Comparison of ENCODE assay signal across 8 mouse cellular contexts in the genomic region with DNA sequence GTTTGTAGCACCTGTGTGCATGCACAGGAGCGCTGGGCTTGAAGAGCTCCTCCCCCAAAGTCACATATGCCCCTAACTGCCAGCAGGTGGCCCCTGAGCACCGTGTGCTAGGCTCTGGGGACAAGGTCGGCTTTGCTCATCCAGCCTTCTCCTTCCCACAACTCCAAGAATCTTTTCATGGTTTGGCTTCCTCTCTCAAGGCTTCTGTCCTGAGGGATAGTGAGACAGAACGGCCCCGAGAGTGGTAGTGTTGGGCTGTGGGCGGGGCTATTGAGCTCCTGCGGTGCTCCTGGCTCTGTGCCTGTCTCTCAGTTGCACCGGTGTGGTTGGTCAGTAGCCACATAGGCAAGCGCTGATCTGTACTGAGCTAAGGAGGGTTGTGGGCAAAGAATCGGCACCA.
A peak's percentile ranks its signal among the peaks of the same experiment; 100 is the strongest.
DNase-seq lines count a peak whose midpoint lies in the region; ATAC-seq lines count a peak whose summit lies in the region.

No protein-coding gene starts in this region.

- intact Hi-C loops in gastrocnemius, postnatal 14 days (cut with DNase I; ENCODE audit: low total_unique reads): loop anchor here (5.0 kb wide), 1 partner anchor 1311 kb away; no protein-coding TSS in a partner anchor

- H3K36me3 ChIP-seq in limb, embryonic 11.5 days (ENCODE audit: control insufficient read depth, insufficient read depth, low read length): no peaks in the 10 kb centered on the region
- H3K36me3 ChIP-seq in midbrain, embryonic 13.5 days: no peaks in the 10 kb centered on the region
- H3K36me3 ChIP-seq in stomach, embryonic 15.5 days: no peaks in the 10 kb centered on the region

- WGBS in limb, embryonic 11.5 days: 14% methylated on average over 10 of the region's 10 CpGs
- WGBS in midbrain, embryonic 13.5 days: 15% methylated on average over 10 of the region's 10 CpGs
- WGBS in stomach, embryonic 15.5 days: 10% methylated on average over 10 of the region's 10 CpGs

- no peaks in the 10 kb centered on the region for H3K9me3 ChIP-seq in limb, embryonic 11.5 days (ENCODE audit: control insufficient read depth, low read length)
- H3K9me3 ChIP-seq in midbrain, embryonic 13.5 days: no peaks in the 10 kb centered on the region
- no peaks in the 10 kb centered on the region for H3K9me3 ChIP-seq in stomach, embryonic 15.5 days

- H3K4me3 ChIP-seq in limb, embryonic 11.5 days (ENCODE audit: low read depth, low read length): no peak overlapping the region; the same call in 1 of the 2 replicates
- 0 out of 2 replicates have a peak overlapping the region, but pooled peaks have one; percentile 3 for H3K4me3 ChIP-seq in midbrain, embryonic 13.5 days (replicated peaks)
- peak overlapping the region; percentile 21; the same call in 1 of the 2 replicates for H3K4me3 ChIP-seq in stomach, embryonic 15.5 days (replicated peaks)

- no peaks in the 10 kb centered on the region for H3K27me3 ChIP-seq in limb, embryonic 11.5 days (ENCODE audit: control insufficient read depth, insufficient read depth, low read length)
- no peaks in the 10 kb centered on the region for H3K27me3 ChIP-seq in midbrain, embryonic 13.5 days
- no peaks in the 10 kb centered on the region for H3K27me3 ChIP-seq in stomach, embryonic 15.5 days (replicated peaks)

- H3K27ac ChIP-seq in limb, embryonic 11.5 days (replicated peaks; ENCODE audit: low read depth, low read length): no peak overlapping the region
- no peak overlapping the region for H3K27ac ChIP-seq in midbrain, embryonic 13.5 days
- H3K27ac ChIP-seq in stomach, embryonic 15.5 days: no peak overlapping the region

- no peaks in the 10 kb centered on the region for H3K4me1 ChIP-seq in limb, embryonic 11.5 days (ENCODE audit: control insufficient read depth, insufficient read depth, low read length)
- H3K4me1 ChIP-seq in midbrain, embryonic 13.5 days (replicated peaks): peaks cover 3% of the 10 kb centered on the region
- 0 out of 2 replicates have a peak, but pooled peaks cover 3% of the 10 kb centered on the region for H3K4me1 ChIP-seq in stomach, embryonic 15.5 days

- no peak overlapping the region for H3K9ac ChIP-seq in limb, embryonic 11.5 days (ENCODE audit: low read length)
- no peak overlapping the region for H3K9ac ChIP-seq in midbrain, embryonic 13.5 days (replicated peaks)
- H3K9ac ChIP-seq in stomach, embryonic 15.5 days: no peak overlapping the region

- 0 out of 2 replicates have a peak overlapping the region, but pooled peaks have one; percentile 18 for H3K4me2 ChIP-seq in limb, embryonic 11.5 days (ENCODE audit: low read depth, severe bottlenecking)
- H3K4me2 ChIP-seq in midbrain, embryonic 13.5 days (replicated peaks): peak overlapping the region; percentile 33
- H3K4me2 ChIP-seq in stomach, embryonic 15.5 days: peak overlapping the region; percentile 52

- DNase-seq in thymus, postnatal 0 days (ENCODE audit: low spot score): peak; percentile 15
- no peak for DNase-seq in thymus, adult 18-20 months
- DNase-seq in gastrocnemius, postnatal 14 days: peak; percentile 28
- peak; percentile 47 for DNase-seq in kidney, adult 18-20 months
- peak; percentile 73 for DNase-seq in limb, embryonic 11.5 days (ENCODE audit: low spot score)

- ATAC-seq in common myeloid progenitor, adult 5-6 weeks (replicated peaks; ENCODE audit: low read depth, poor library complexity, severe bottlenecking): peak; percentile 93
- ATAC-seq in limb, embryonic 11.5 days (ENCODE audit: insufficient number of reproducible peaks, low FRiP score, low TSS enrichment, low read depth): peak; percentile 35; the same call in 1 of the 2 replicates
- ATAC-seq in midbrain, embryonic 13.5 days: peak; percentile 91
- ATAC-seq in stomach, embryonic 15.5 days (ENCODE audit: insufficient read depth, low FRiP score, low read depth): peak; percentile 75

Comparison
In these comparisons a context has a peak if more than half of its experiments do, and no peak if none do; other contexts are left out.
1. DNase-seq: peak in thymus, postnatal 0 days (single experiment), gastrocnemius, postnatal 14 days (single experiment), kidney, adult 18-20 months (single experiment) and limb, embryonic 11.5 days (single experiment); none in thymus, adult 18-20 months (0 of 2).
2. ATAC-seq: peak in every context shown above with its lines; median percentile 93 in common myeloid progenitor, adult 5-6 weeks; 91 in midbrain, embryonic 13.5 days; 75 in stomach, embryonic 15.5 days; 35 in limb, embryonic 11.5 days.
3. Peak in every context shown above with its lines, with median percentiles within 50 percentile points of each other: H3K4me2 ChIP-seq.